ENCODE assay signal across 10 mouse cellular contexts in genomic region chr11:83927097-83927496, GRCm38 (mm10). TPM values are rescaled to one million over a fixed set of nuclear protein-coding genes. Genes with fewer than 3 reads are reported as not detected.
A peak's percentile ranks its signal among the peaks of the same experiment; 100 is the strongest.
DNase-seq lines count a peak whose midpoint lies in the region; ATAC-seq lines count a peak whose summit lies in the region.
"Had no signal": no experiment of that assay in that cellular context is flagged by ENCODE, and none has a peak within 500 bp of the region (broad histone marks: within the 10 kb centered on the region; RNA-seq: fewer than 3 reads in every experiment).

No protein-coding gene starts in this region.

- peak; percentile 56 for DNase-seq in forebrain, embryonic 11.5 days (ENCODE audit: low spot score)
- peak; percentile 29 for DNase-seq in retina, embryonic 14.5 days (ENCODE audit: low spot score)
- no peak for DNase-seq in retina, postnatal 1 day
- DNase-seq in embryo, embryonic 11 days = peak; percentile 17
- DNase-seq in thymus, postnatal 14 days = peak; percentile 27
- no peak for DNase-seq in heart, postnatal 25 days (ENCODE audit: low spot score)
- DNase-seq: heart, postnatal 14 days had no signal

- no peak overlapping the region for H3K4me3 ChIP-seq in forebrain, embryonic 11.5 days (ENCODE audit: low read depth, low read length)
- no peak overlapping the region for H3K4me3 ChIP-seq in forebrain, embryonic 15.5 days
- H3K4me3 ChIP-seq: stomach, embryonic 15.5 days had no signal

- no peaks in the 10 kb centered on the region for H3K4me1 ChIP-seq in forebrain, embryonic 11.5 days (replicated peaks; ENCODE audit: control insufficient read depth, insufficient read depth, low read length)
- no peaks in the 10 kb centered on the region for H3K4me1 ChIP-seq in forebrain, embryonic 15.5 days
- H3K4me1 ChIP-seq: stomach, embryonic 15.5 days had no signal

- intact Hi-C loops in heart, postnatal 25 days (cut with DNase I) = no loop called here

- no peak overlapping the region for H3K9ac ChIP-seq in forebrain, embryonic 11.5 days (ENCODE audit: low read length)
- H3K9ac ChIP-seq in forebrain, embryonic 15.5 days (replicated peaks) = no peak overlapping the region
- H3K9ac ChIP-seq: stomach, embryonic 15.5 days had no signal

- H3K4me2 ChIP-seq in forebrain, embryonic 11.5 days (ENCODE audit: low read depth, low read length, severe bottlenecking) = no peak overlapping the region
- H3K4me2 ChIP-seq in forebrain, embryonic 15.5 days (replicated peaks) = no peak overlapping the region
- H3K4me2 ChIP-seq: stomach, embryonic 15.5 days had no signal

- H3K27ac ChIP-seq in forebrain, embryonic 11.5 days (ENCODE audit: low read depth, low read length) = no peak overlapping the region
- no peak overlapping the region for H3K27ac ChIP-seq in forebrain, embryonic 15.5 days (replicated peaks)
- H3K27ac ChIP-seq: stomach, embryonic 15.5 days had no signal

- no peak for ATAC-seq in forebrain, embryonic 11.5 days (replicated peaks; ENCODE audit: low FRiP score)
- no peak for ATAC-seq in forebrain, embryonic 15.5 days (replicated peaks)
- no peak for ATAC-seq in cerebellum, adult (ENCODE audit: insufficient number of reproducible peaks, low FRiP score, low TSS enrichment)

- H3K36me3 ChIP-seq in forebrain, embryonic 11.5 days (ENCODE audit: control insufficient read depth, insufficient read depth, low read length) = no peaks in the 10 kb centered on the region
- no peaks in the 10 kb centered on the region for H3K36me3 ChIP-seq in forebrain, embryonic 15.5 days
- H3K36me3 ChIP-seq: stomach, embryonic 15.5 days had no signal

- H3K27me3 ChIP-seq in forebrain, embryonic 11.5 days (ENCODE audit: control insufficient read depth, insufficient read depth, low read length) = no peaks in the 10 kb centered on the region
- 0 out of 2 replicates have a peak, but pooled peaks cover 3% of the 10 kb centered on the region for H3K27me3 ChIP-seq in forebrain, embryonic 15.5 days
- H3K27me3 ChIP-seq: stomach, embryonic 15.5 days had no signal

- WGBS in forebrain, embryonic 11.5 days = 58% methylated on average over 3 of the region's 3 CpGs
- WGBS in forebrain, embryonic 15.5 days = 56% methylated on average over 3 of the region's 3 CpGs

- H3K9me3 ChIP-seq in forebrain, embryonic 11.5 days (ENCODE audit: control insufficient read depth, low read length) = no peaks in the 10 kb centered on the region
- no peaks in the 10 kb centered on the region for H3K9me3 ChIP-seq in forebrain, embryonic 15.5 days
- H3K9me3 ChIP-seq: stomach, embryonic 15.5 days had no signal

RNA-seq across cellular contexts. Expression of gene Ddx52, which starts 14.8 kb away (rescaled TPM):
- 48.3 and 52.7 TPM in 2 replicates for polyA plus RNA-seq in forebrain, embryonic 11.5 days (2014; fragmentation: Nextera tagmentation; extraction: Ambion mirVana)
- 30.9 and 31.4 TPM in 2 replicates for polyA plus RNA-seq in forebrain, embryonic 15.5 days (2015; fragmentation: Nextera tagmentation; extraction: Ambion mirVana)
- total RNA-seq in heart, postnatal 25 days (2021) = 10 to 100 TPM in 1 of 2 experiments, 1 to 10 TPM in 1; 9.5 to 10.1 TPM

RNA-seq across cellular contexts. Expression of gene Synrg, which starts 37.1 kb away (rescaled TPM):
- polyA plus RNA-seq in forebrain, embryonic 11.5 days (2014; fragmentation: Nextera tagmentation; extraction: Ambion mirVana) = 20.7 and 20.8 TPM in 2 replicates
- polyA plus RNA-seq in forebrain, embryonic 15.5 days (2015; fragmentation: Nextera tagmentation; extraction: Ambion mirVana) = 33.5 and 34.3 TPM in 2 replicates
- total RNA-seq in heart, postnatal 25 days (2021) = 10 to 100 TPM; 25.7 to 27.4 TPM

Comparison
In these comparisons a context has a peak if more than half of its experiments do, and no peak if none do; other contexts are left out.
1. DNase-seq: peak in forebrain, embryonic 11.5 days (single experiment), retina, embryonic 14.5 days (single experiment), embryo, embryonic 11 days (single experiment) and thymus, postnatal 14 days (single experiment); none in retina, postnatal 1 day (single experiment) and heart, postnatal 25 days (single experiment).